Mouse (Mus musculus) kidney, adult 8-10 months (tissue): ENCODE measurements around the gene Klk5.

Experiments used
- DNase-seq, 2 experiments: peaks; one replicate each; pipeline ENCODE4 v3.0.0; 2022

Klk5 gene

GRCm38 (mm10) chr7:43841701-43842100 is at the start of gene Klk5:
TSS of gene Klk5 (plus strand) at chr7:43841971.
- DNase-seq, result no peak

GRCm38 (mm10) chr7:43796355-43796754 is 45.4 kb upstream of the Klk5 start:
- DNase-seq, result no peak

- no peak for DNase-seq
Observed at GRCm38 (mm10) chr7:43797333-43797769, 44.4 kb upstream of the Klk5 start, which contains the start of gene Klk8. TSS of gene Klk8 (plus strand) at chr7:43797577.

GRCm38 (mm10) chr7:43797844-43798462 is 43.8 kb upstream of the Klk5 start:
- no peak for DNase-seq

- no peak for DNase-seq
Observed at GRCm38 (mm10) chr7:43799876-43800275, 41.9 kb upstream of the Klk5 start.

- no peak for DNase-seq
Observed at GRCm38 (mm10) chr7:43810994-43811393, 30.8 kb upstream of the Klk5 start, which contains the start of gene Klk7. TSS of gene Klk7 (plus strand) at chr7:43811294.

GRCm38 (mm10) chr7:43815211-43815610 is 26.6 kb upstream of the Klk5 start:
- no peak for DNase-seq

- no peak for DNase-seq
Observed at GRCm38 (mm10) chr7:43816746-43817145, 25.0 kb upstream of the Klk5 start.

- no peak for DNase-seq
Observed at GRCm38 (mm10) chr7:43821581-43821980, 20.2 kb upstream of the Klk5 start.

- no peak for DNase-seq
Observed at GRCm38 (mm10) chr7:43824199-43824598, 17.6 kb upstream of the Klk5 start, which contains the start of gene Klk6. TSS of gene Klk6 (plus strand) at chr7:43824499.

- no peak for DNase-seq
Observed at GRCm38 (mm10) chr7:43826056-43826455, 15.7 kb upstream of the Klk5 start.

GRCm38 (mm10) chr7:43827706-43828105 is 14.1 kb upstream of the Klk5 start:
- no peak for DNase-seq

- no peak for DNase-seq
Observed at GRCm38 (mm10) chr7:43829006-43829405, 12.8 kb upstream of the Klk5 start.

- no peak for DNase-seq
Observed at GRCm38 (mm10) chr7:43843801-43844200, 2.0 kb downstream of the Klk5 start.

GRCm38 (mm10) chr7:43851616-43852015 is 9.8 kb downstream of the Klk5 start:
- no peak for DNase-seq

- no peak for DNase-seq
Observed at GRCm38 (mm10) chr7:43854642-43855380, 13.0 kb downstream of the Klk5 start.

- DNase-seq, result no peak
Observed at GRCm38 (mm10) chr7:43855709-43856108, 13.9 kb downstream of the Klk5 start.

GRCm38 (mm10) chr7:43856307-43856706 is 14.5 kb downstream of the Klk5 start:
- no peak for DNase-seq

GRCm38 (mm10) chr7:43857501-43857900 is 15.7 kb downstream of the Klk5 start:
- DNase-seq, result no peak

- no peak for DNase-seq
Observed at GRCm38 (mm10) chr7:43860411-43860810, 18.6 kb downstream of the Klk5 start.

- DNase-seq, result peak; percentile 37 to 83
Observed at GRCm38 (mm10) chr7:43873237-43873636, 31.5 kb downstream of the Klk5 start.

GRCm38 (mm10) chr7:43873674-43874073 is 31.9 kb downstream of the Klk5 start:
- DNase-seq, result no peak

- no peak for DNase-seq
Observed at GRCm38 (mm10) chr7:43874868-43875375, 33.2 kb downstream of the Klk5 start.

- no peak for DNase-seq
Observed at GRCm38 (mm10) chr7:43876444-43876843, 34.7 kb downstream of the Klk5 start.
